Mouse (Mus musculus) forebrain, postnatal 0 days (tissue): ENCODE measurements around the gene Nlrc5. TPM values are rescaled to one million over a fixed set of nuclear protein-coding genes. Genes with fewer than 3 reads are reported as not detected.

Experiments
- ATAC-seq: fragments of 200-750 bp; cut with Nextera tagmentation; 2 replicates; pipeline ENCODE4 v1.8.0; 2017; ENCODE audit warnings: mild to moderate bottlenecking, moderate library complexity
- DNase-seq: peaks from one replicate; pipeline ENCODE4 v3.0.0-alpha.2; 2015
- H3K27ac ChIP-seq: fragments of 300-500 bp; sonication (generic); 2 replicates; pipeline ENCODE4 v1.5.1; 2014; ENCODE audit warnings: low read depth, mild to moderate bottlenecking, antibody characterized with exemption, low read length, moderate library complexity, mixed read lengths
- H3K27me3 ChIP-seq: fragments of 300-500 bp; sonication (generic); 2 replicates; pipeline ENCODE4 v1.6.1; 2014; ENCODE audit warnings: mild to moderate bottlenecking, low read length, mixed read lengths; ENCODE audit not compliant: insufficient read depth
- H3K36me3 ChIP-seq: fragments of 300-500 bp; sonication (generic); 2 replicates; pipeline ENCODE4 v1.6.1; 2014; ENCODE audit warnings: mild to moderate bottlenecking, moderate library complexity; ENCODE audit not compliant: insufficient read depth
- H3K4me1 ChIP-seq: fragments of 300-500 bp; sonication (generic); 2 replicates; pipeline ENCODE4 v1.6.1; 2014; ENCODE audit warnings: antibody characterized with exemption; ENCODE audit not compliant: insufficient read depth
- H3K4me2 ChIP-seq: fragments of 300-500 bp; sonication (generic); 2 replicates; pipeline ENCODE4 v1.6.1; 2014; ENCODE audit warnings: low read depth, mild to moderate bottlenecking, moderate library complexity
- H3K4me3 ChIP-seq: fragments of 300-500 bp; sonication (generic); 2 replicates; pipeline ENCODE4 v1.5.1; 2014; ENCODE audit warnings: low read depth, low read length, mixed read lengths
- H3K9ac ChIP-seq: fragments of 300-500 bp; sonication (generic); 2 replicates; pipeline ENCODE4 v1.6.1; 2014; ENCODE audit warnings: mild to moderate bottlenecking
- H3K9me3 ChIP-seq: fragments of 300-500 bp; sonication (generic); 2 replicates; pipeline ENCODE4 v1.6.1; 2016; ENCODE audit warnings: low read length
- CTCF ChIP-seq: sonication (generic); IDR thresholded peaks from 2 replicates; pipeline ENCODE4 v1.5.1; 2016; ENCODE audit warnings: antibody characterized with exemption, control low read depth, low read depth
- WGBS: fragments of 180-500 bp; shearing (Covaris S2); extraction: QIAGEN DNeasy Blood & Tissue Kit; methylation state at CpG from one replicate; pipeline ENCODE4 v1.1.7; 2014; 5-methylcytosine and 5-hydroxymethylcytosine counted together
- polyA plus RNA-seq: library from polyadenylated mRNA; unstranded; fragments of >200 nt; fragmentation: Nextera tagmentation; extraction: Ambion mirVana; gene quantifications from 2 replicates; pipeline ENCODE4 v1.2.1, GENCODE M21; 2015
- total RNA-seq: library from RNA; depleted of rRNA; stranded (reverse); fragments of >200 nt; gene quantifications from 2 replicates; pipeline ENCODE4 v1.2.3, GENCODE M21; 2014

Gene Nlrc5
- total and polyA plus RNA-seq, 2 experiments from 2014 or later = 0.36 to 1.6 TPM

GRCm38 (mm10) chr8:94435397-94436111, 1.4 kb downstream of the Nlrc5 start:
- ATAC-seq (no peak), DNase-seq (no peak)
- H3K27me3 ChIP-seq = no peaks in the 10 kb centered on the region; the same call in none of the 2 replicates
- H3K9me3 ChIP-seq = no peaks in the 10 kb centered on the region
- no peak overlapping the region for H3K4me2 ChIP-seq
- no peak overlapping the region for H3K9ac ChIP-seq
- H3K27ac ChIP-seq = no peak overlapping the region
- H3K4me3 ChIP-seq = no peak overlapping the region
- no peak for TF ChIP-seq CTCF
- 93% methylated on average over 15 of the region's 15 CpGs for WGBS
- H3K36me3 ChIP-seq = no peaks in the 10 kb centered on the region
- H3K4me1 ChIP-seq = peaks cover 7% of the 10 kb centered on the region; the same call in 1 of the 2 replicates

- ATAC-seq (no peak), DNase-seq (no peak)
- 95% methylated on average over 5 of the region's 5 CpGs for WGBS
- Histone ChIP-seq H3K9me3 (no peaks in the 10 kb centered on the region), H3K4me2 (no peak overlapping the region), H3K27ac (no peak overlapping the region), H3K4me1 (peaks cover 7% of the 10 kb centered on the region; the same call in 1 of the 2 replicates), H3K4me3 (no peak overlapping the region), H3K36me3 (no peaks in the 10 kb centered on the region), H3K9ac (no peak overlapping the region), H3K27me3 (no peaks in the 10 kb centered on the region; the same call in none of the 2 replicates)
- TF ChIP-seq CTCF = no peak
These were observed 2.0 kb downstream of the Nlrc5 start for GRCm38 (mm10) chr8:94436112-94436572.

- H3K9me3 ChIP-seq = no peaks in the 10 kb centered on the region
- WGBS = 87% methylated on average over 3 of the region's 3 CpGs
- DNase-seq (no peak), ATAC-seq (no peak)
- no peak for TF ChIP-seq CTCF
- H3K4me3 ChIP-seq = no peak overlapping the region
- H3K9ac ChIP-seq = no peak overlapping the region
- H3K27ac ChIP-seq = no peak overlapping the region
- H3K4me2 ChIP-seq = no peak overlapping the region
- no peaks in the 10 kb centered on the region; the same call in none of the 2 replicates for H3K27me3 ChIP-seq
- no peaks in the 10 kb centered on the region for H3K36me3 ChIP-seq
- peaks cover 7% of the 10 kb centered on the region; the same call in 1 of the 2 replicates for H3K4me1 ChIP-seq
These were observed 2.7 kb downstream of the Nlrc5 start for GRCm38 (mm10) chr8:94436900-94437299.

- no peak for DNase-seq
- no peak for ATAC-seq
- H3K9me3 ChIP-seq = no peaks in the 10 kb centered on the region
- 89% methylated on average over 5 of the region's 5 CpGs for WGBS
- H3K4me2 ChIP-seq = no peak overlapping the region
- peaks cover 7% of the 10 kb centered on the region; the same call in 1 of the 2 replicates for H3K4me1 ChIP-seq
- no peaks in the 10 kb centered on the region for H3K36me3 ChIP-seq
- H3K4me3 ChIP-seq = no peak overlapping the region
- no peak overlapping the region for H3K27ac ChIP-seq
- H3K9ac ChIP-seq = no peak overlapping the region
- TF ChIP-seq CTCF = no peak
- no peaks in the 10 kb centered on the region; the same call in 1 of the 2 replicates for H3K27me3 ChIP-seq
These were observed 4.5 kb downstream of the Nlrc5 start for GRCm38 (mm10) chr8:94438659-94439058.

GRCm38 (mm10) chr8:94439691-94440090, 5.5 kb downstream of the Nlrc5 start:
- Histone ChIP-seq H3K27ac (no peak overlapping the region), H3K4me2 (no peak overlapping the region), H3K4me3 (no peak overlapping the region), H3K9me3 (no peaks in the 10 kb centered on the region), H3K4me1 (no peaks in the 10 kb centered on the region), H3K27me3 (no peaks in the 10 kb centered on the region), H3K36me3 (no peaks in the 10 kb centered on the region), H3K9ac (no peak overlapping the region)
- DNase-seq (no peak), ATAC-seq (no peak)
- no peak for TF ChIP-seq CTCF

GRCm38 (mm10) chr8:94440389-94440788, 6.2 kb downstream of the Nlrc5 start:
- H3K27ac ChIP-seq = no peak overlapping the region
- H3K27me3 ChIP-seq = no peaks in the 10 kb centered on the region
- H3K4me1 ChIP-seq = no peaks in the 10 kb centered on the region
- no peak for ATAC-seq
- no peak overlapping the region for H3K4me3 ChIP-seq
- no peaks in the 10 kb centered on the region for H3K9me3 ChIP-seq
- DNase-seq = no peak
- H3K9ac ChIP-seq = no peak overlapping the region
- WGBS = 75% methylated on average over 1 of the region's 1 CpGs
- H3K4me2 ChIP-seq = no peak overlapping the region
- H3K36me3 ChIP-seq = no peaks in the 10 kb centered on the region
- no peak for TF ChIP-seq CTCF

GRCm38 (mm10) chr8:94441686-94442085, 7.5 kb downstream of the Nlrc5 start:
- 91% methylated on average over 1 of the region's 1 CpGs for WGBS
- Histone ChIP-seq H3K4me2 (no peak overlapping the region), H3K9ac (no peak overlapping the region), H3K27me3 (no peaks in the 10 kb centered on the region), H3K9me3 (no peaks in the 10 kb centered on the region), H3K36me3 (no peaks in the 10 kb centered on the region), H3K4me3 (no peak overlapping the region), H3K27ac (no peak overlapping the region), H3K4me1 (no peaks in the 10 kb centered on the region)
- no peak for TF ChIP-seq CTCF
- ATAC-seq (no peak), DNase-seq (no peak)
